Mouse (Mus musculus) olfactory bulb, adult 2 months (tissue): ENCODE results near the gene Strn4. TPM values are rescaled to one million over a fixed set of nuclear protein-coding genes. Genes with fewer than 3 reads are reported as not detected.

Experiments used
- H3K27ac ChIP-seq: fragments of 200-500 bp; 2 replicates; pipeline ENCODE4 v1.5.1; 2012; ENCODE audit warnings: low read depth, low read length; ENCODE audit not compliant: insufficient read depth
- H3K4me1 ChIP-seq: fragments of 200-500 bp; 2 replicates; pipeline ENCODE4 v1.6.1; 2012; ENCODE audit warnings: low read length; ENCODE audit not compliant: control insufficient read depth, insufficient read depth
- H3K4me3 ChIP-seq: fragments of 200-500 bp; 2 replicates; pipeline ENCODE4 v1.5.1; 2012; ENCODE audit warnings: mild to moderate bottlenecking, low read depth, low read length, moderate library complexity; ENCODE audit not compliant: insufficient read depth
- CTCF ChIP-seq: fragments of 200-500 bp; IDR thresholded peaks from 2 replicates; pipeline ENCODE4 v1.5.1; 2012; ENCODE audit warnings: low read depth, mild to moderate bottlenecking, low read length, moderate library complexity; ENCODE audit not compliant: insufficient read depth
- POLR2A ChIP-seq: fragments of 200-500 bp; IDR thresholded peaks from 2 replicates; pipeline ENCODE4 v1.6.1; 2012; ENCODE audit warnings: mild to moderate bottlenecking, low read depth, low read length, moderate library complexity; ENCODE audit not compliant: insufficient read depth
- WGBS: fragments of 180-500 bp; shearing (Covaris S2); methylation state at CpG from one replicate; pipeline ENCODE4 v1.1.7; 2018; 5-methylcytosine and 5-hydroxymethylcytosine counted together
- polyA plus RNA-seq: library from polyadenylated mRNA; stranded (reverse); fragments of >200 nt; gene quantifications from 2 replicates; pipeline ENCODE4 v1.2.4, GENCODE M21; 2012; ENCODE audit warnings: low replicate concordance; ENCODE audit not compliant: missing spikeins, insufficient read depth, insufficient read length

Strn4 gene
- polyA plus RNA-seq, 1 experiment, result not detected

DNA sequence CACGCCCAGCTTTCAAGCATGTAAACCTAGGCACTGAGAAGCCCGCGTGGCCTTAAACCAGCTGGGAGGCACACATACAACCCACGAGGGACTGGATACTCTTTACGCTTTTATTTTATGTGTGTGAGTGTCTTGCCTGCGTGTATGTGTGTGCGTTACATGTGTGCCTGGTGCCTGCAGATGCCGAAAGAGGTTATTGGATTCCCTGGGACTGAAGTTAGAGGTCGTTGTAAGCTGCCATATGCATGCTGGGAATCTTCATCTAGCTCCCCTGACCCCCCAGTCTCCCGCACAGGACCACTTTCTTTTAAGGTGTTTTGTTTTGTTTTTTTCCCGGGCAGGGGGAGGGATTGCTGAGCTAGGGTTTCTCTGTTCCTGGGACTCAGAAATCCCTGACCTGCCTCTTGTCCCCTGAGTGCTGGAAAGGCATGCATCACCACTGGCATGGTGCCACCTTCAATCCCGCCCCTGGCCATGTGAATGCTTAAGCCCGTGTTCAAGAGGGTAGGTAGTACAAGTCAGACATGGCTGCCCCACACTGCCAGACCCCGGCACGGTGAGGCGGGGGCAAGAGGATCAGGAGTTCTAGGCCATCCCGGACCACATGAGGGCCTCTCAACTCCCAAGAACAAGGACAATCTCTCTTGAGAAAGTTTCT is 31.8 kb upstream of the Strn4 start:
- Histone ChIP-seq H3K27ac (no peak overlapping the region), H3K4me1 (peaks cover 22% of the 10 kb centered on the region), H3K4me3 (0 out of 2 replicates have a peak overlapping the region, but pooled peaks have one; percentile 2)
- 70% methylated on average over 17 of the region's 17 CpGs for WGBS
- no peak for TF ChIP-seq CTCF
- TF ChIP-seq POLR2A, result no peak

DNA sequence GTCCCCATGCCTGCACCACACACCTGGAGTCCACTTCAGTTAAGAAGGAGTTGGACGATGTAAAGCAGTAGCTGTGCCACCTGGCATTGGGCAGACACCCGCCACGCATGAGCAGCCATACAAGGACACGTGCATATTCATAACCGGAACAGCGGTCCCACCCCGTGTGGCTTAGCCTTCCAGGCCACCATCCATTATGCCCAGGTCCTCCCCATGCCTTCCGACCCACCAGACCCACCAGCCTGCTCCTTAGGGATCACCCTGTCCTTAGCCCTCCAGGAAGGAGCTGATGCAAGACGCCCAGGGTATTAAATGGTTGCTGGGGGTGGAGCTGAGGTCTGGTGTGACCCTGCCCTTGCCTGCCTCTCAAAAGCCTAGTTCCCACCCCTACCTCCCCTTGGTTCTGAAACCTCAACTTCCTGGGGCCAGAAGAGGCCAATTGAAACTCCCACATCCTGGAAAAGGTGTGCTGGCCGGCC is 31.2 kb upstream of the Strn4 start:
- Histone ChIP-seq H3K27ac (no peak overlapping the region), H3K4me3 (no peak overlapping the region), H3K4me1 (peaks cover 22% of the 10 kb centered on the region)
- 76% methylated on average over 10 of the region's 10 CpGs for WGBS
- TF ChIP-seq POLR2A (no peak), CTCF (no peak)

DNA sequence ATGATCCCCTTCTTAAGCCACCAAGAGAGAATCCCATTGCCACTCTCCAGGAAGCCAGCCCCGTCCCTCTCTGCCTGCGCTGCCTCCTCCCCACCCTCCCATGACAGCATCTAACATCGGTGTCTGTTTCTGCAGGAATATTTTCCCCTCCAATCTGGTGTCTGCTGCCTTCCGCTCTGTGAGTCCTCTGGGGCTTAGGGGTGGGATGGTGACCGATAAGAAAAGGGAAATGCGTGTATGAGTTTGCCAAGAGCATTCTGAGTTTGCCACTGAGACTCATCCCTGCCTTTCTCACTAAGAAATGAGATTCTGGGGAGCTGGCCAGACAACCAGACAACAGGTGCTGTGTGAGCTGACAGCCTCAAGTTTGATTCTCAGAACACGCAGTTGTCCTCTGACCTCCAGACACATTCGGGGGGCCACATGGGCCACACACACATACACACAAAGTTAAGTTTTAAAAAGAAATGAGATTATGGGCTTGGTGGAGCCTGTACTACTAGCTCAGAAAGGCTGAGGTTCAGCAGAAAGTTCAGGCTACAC is 30.1 kb upstream of the Strn4 start:
- Histone ChIP-seq H3K4me3 (no peak overlapping the region), H3K27ac (no peak overlapping the region), H3K4me1 (peaks cover 22% of the 10 kb centered on the region)
- no peak for TF ChIP-seq POLR2A
- no peak for TF ChIP-seq CTCF
- WGBS, result 86% methylated on average over 8 of the region's 8 CpGs

DNA sequence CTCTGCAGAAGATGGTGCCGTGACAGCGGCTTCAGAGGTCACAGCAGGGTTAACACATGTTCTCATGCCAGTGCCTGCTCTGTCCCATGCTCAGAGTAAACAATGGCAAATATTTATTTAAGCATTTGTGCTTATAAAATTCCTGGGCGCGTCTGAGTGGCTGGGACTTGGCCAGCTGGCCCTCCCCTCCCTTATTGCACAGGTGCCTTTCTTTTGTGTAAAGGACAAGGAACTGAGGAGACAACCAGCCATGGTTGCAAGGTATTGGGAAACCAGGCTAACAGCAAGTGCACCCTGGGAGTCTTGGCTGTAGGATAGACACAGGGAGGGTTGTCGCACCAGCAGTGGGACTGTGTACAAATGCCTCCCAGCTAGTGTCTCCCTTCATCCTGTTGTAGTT is 23.4 kb upstream of the Strn4 start:
- 86% methylated on average over 5 of the region's 5 CpGs for WGBS
- Histone ChIP-seq H3K27ac (no peak overlapping the region), H3K4me3 (no peak overlapping the region), H3K4me1 (peaks cover 2% of the 10 kb centered on the region; the same call in 1 of the 2 replicates)
- TF ChIP-seq POLR2A (no peak), CTCF (no peak)

DNA sequence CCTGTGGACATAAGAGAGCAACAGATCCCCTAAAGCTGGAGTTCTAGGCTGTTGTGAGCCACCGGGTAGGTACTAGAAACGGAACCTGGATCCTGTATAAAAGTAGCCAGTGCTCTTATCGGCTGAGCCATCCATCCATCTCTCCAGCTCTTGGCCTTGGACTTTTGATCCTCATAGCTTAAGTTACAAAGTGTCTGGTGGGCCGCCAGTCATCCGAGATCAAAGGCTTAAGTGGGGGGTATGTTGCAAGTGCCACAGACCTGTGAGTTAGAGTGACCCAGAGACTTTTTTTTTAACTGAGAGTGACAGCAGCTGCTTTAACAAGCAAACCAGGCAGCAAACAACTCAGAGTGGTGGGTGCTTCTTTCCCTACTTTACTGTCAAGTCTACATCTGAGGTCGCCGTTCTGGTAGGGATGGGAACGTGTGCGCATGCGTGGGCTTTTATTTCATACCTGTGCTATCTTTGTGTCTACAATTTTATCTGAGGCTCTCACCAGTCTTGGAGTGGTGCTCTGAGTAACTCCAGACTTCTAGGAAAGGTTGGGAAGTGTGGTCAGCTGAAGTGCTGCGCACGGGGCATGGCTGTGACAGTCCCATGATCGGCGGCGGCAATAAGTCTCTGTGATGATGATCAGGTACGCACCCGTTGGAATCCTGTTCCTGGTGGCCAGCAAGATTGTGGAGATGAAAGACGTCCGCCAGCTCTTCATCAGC is 22.5 kb upstream of the Strn4 start:
- WGBS, result 96% methylated on average over 19 of the region's 19 CpGs
- no peak overlapping the region for H3K4me3 ChIP-seq
- no peak overlapping the region for H3K27ac ChIP-seq
- peaks cover 2% of the 10 kb centered on the region; the same call in 1 of the 2 replicates for H3K4me1 ChIP-seq
- no peak for TF ChIP-seq CTCF
- TF ChIP-seq POLR2A, result no peak

DNA sequence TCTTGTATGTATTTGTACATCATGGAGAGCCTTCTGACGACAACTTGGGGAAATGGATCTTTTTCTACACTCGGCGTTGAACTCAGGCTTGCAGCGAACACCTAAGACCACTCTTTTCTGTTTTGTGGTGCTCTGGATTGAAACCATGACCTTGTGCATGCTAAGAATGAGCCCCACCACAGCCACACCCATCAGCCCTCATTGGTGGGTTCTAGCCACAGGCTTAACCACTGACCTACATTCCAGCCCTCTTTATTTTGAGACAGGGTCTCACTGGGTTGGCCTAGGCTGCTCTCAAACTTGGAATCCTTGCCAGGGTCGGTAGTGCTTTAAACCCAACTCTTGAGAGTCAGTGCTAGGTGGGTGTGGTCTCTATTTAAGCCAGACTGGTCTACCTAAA is 20.8 kb upstream of the Strn4 start:
- no peak for TF ChIP-seq CTCF
- TF ChIP-seq POLR2A, result no peak
- WGBS, result 92% methylated on average over 5 of the region's 5 CpGs
- Histone ChIP-seq H3K4me3 (no peak overlapping the region), H3K27ac (no peak overlapping the region), H3K4me1 (peaks cover 2% of the 10 kb centered on the region; the same call in 1 of the 2 replicates)

DNA sequence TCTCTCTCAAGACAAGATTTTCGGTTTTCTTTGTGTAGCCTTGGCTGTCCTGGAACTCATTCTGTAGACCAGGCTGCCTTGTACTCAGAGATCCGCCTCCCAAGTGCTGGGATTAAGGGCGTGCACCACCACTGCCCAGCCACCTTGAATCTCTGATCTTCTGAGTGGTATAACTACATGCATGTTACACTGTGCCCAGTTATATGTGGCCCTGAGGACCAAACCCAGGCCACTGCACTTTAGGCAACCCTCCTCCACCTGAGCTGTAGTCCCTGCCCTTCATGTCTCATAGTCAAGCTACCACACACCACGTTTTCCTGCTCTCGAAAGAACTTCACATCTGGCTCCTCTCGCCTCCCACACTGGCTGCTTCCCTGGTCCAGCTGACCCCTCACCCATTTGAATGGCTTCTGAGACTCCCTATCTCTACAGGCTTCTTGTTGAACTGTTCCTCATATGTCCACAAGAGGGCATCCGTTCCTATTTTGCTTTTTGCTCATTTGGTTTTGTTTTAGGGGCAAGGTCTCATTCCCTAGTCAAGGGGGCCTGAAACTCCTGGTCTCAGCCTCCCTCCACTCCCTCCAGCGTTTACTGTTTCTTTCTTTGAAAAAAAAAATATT is 11.2 kb upstream of the Strn4 start:
- WGBS, result 28% methylated on average over 8 of the region's 8 CpGs
- no peak overlapping the region for H3K4me3 ChIP-seq
- H3K4me1 ChIP-seq, result peaks cover 1% of the 10 kb centered on the region
- TF ChIP-seq CTCF, result peak; percentile 25; the same call in 1 of the 2 replicates
- TF ChIP-seq POLR2A, result no peak
- no peak overlapping the region for H3K27ac ChIP-seq

DNA sequence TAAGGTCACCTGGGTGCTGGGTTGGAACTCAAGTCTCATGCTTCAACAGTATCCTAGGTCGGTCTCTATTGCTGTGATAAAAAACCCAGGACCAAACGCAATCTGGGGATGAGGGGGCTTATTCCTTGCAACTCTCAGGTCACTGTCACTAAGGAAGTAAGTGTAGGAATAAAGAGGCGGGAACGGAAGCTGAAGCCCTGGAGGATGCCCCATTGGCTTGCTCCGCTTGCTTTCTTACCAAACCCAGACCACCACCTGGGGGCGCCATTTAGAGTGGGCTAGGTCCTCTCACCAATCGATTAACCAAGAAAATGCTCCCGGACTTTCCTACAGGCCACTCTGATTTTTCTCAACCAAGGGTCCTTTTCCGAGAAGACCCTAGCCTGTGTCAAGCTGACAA is 7.8 kb upstream of the Strn4 start:
- WGBS, result 90% methylated on average over 9 of the region's 9 CpGs
- Histone ChIP-seq H3K27ac (no peak overlapping the region), H3K4me1 (peaks cover 21% of the 10 kb centered on the region), H3K4me3 (no peak overlapping the region)
- TF ChIP-seq POLR2A (no peak), CTCF (no peak)
